Mouse (Mus musculus) kidney, adult 2 months (tissue): ENCODE measurements at regions not wholly inside any gene's neighbourhood (a gene's known extent, or its start where the extent isn't known, plus 50 kb on each side); places are given as distances from the start of the nearest gene placed in this dataset.

Source experiments
- DNase-seq: peaks from one replicate; pipeline ENCODE4 v3.0.0; 2021
- H3K27ac ChIP-seq: fragments of 200-500 bp; 2 replicates; pipeline ENCODE4 v1.5.1; 2012; ENCODE audit warnings: low read depth, low read length, control low read depth, inconsistent platforms; ENCODE audit not compliant: insufficient read depth
- H3K27me3 ChIP-seq: fragments of 200-500 bp; replicated peaks from 2 replicates; pipeline ENCODE4 v1.6.1; 2012; ENCODE audit warnings: mild to moderate bottlenecking, moderate library complexity, low read length, inconsistent platforms; ENCODE audit not compliant: control insufficient read depth, insufficient read depth
- H3K36me3 ChIP-seq: fragments of 200-500 bp; 2 replicates; pipeline ENCODE4 v1.6.1; 2012; ENCODE audit warnings: mild to moderate bottlenecking, moderate library complexity, low read length, inconsistent platforms; ENCODE audit not compliant: control insufficient read depth, insufficient read depth
- H3K4me1 ChIP-seq: fragments of 200-500 bp; 2 replicates; pipeline ENCODE4 v1.6.1; 2011; ENCODE audit warnings: low read length; ENCODE audit not compliant: control insufficient read depth, insufficient read depth
- H3K4me3 ChIP-seq: fragments of 200-500 bp; 2 replicates; pipeline ENCODE4 v1.5.1; 2011; ENCODE audit warnings: mild to moderate bottlenecking, low read depth, low read length, control low read depth; ENCODE audit not compliant: insufficient read depth
- CTCF ChIP-seq: fragments of 200-500 bp; conservative IDR thresholded peaks from 2 replicates; pipeline ENCODE4 v1.5.1; 2011; ENCODE audit warnings: low read depth, mild to moderate bottlenecking, control low read depth, low read length, moderate library complexity, mixed read lengths; ENCODE audit not compliant: insufficient read depth, insufficient read length
- POLR2A ChIP-seq: fragments of 200-500 bp; IDR thresholded peaks from one replicate; pipeline ENCODE4 v1.6.1; 2011; ENCODE audit warnings: low read depth, low read length, control low read depth
- WGBS: fragments of 180-500 bp; shearing (Covaris S2); methylation state at CpG from one replicate; pipeline ENCODE4 v1.1.7; 2018; 5-methylcytosine and 5-hydroxymethylcytosine counted together

- Histone ChIP-seq H3K4me1 (no peaks in the 10 kb centered on the region), H3K27me3 (no peaks in the 10 kb centered on the region), H3K36me3 (no peaks in the 10 kb centered on the region), H3K4me3 (no peak overlapping the region), H3K27ac (no peak overlapping the region)
- DNase-seq: no peak
- TF ChIP-seq CTCF: no peak
- no peak for TF ChIP-seq POLR2A
- 91% methylated on average over 15 of the region's 15 CpGs for WGBS
Observed at GRCm38 (mm10) chr11:39733434-39734076, 961.4 kb downstream of the Mat2b start.

- no peak for DNase-seq
- no peak overlapping the region for H3K27ac ChIP-seq
- no peak overlapping the region for H3K4me3 ChIP-seq
- H3K36me3 ChIP-seq: no peaks in the 10 kb centered on the region
- no peaks in the 10 kb centered on the region for H3K4me1 ChIP-seq
- TF ChIP-seq CTCF (no peak), POLR2A (no peak)
- H3K27me3 ChIP-seq: no peaks in the 10 kb centered on the region
Observed at GRCm38 (mm10) chr11:39723621-39724020, 971.4 kb downstream of the Mat2b start.

- H3K27me3 ChIP-seq: no peaks in the 10 kb centered on the region
- no peak for DNase-seq
- 77% methylated on average over 2 of the region's 2 CpGs for WGBS
- H3K27ac ChIP-seq: no peak overlapping the region
- no peak overlapping the region for H3K4me3 ChIP-seq
- H3K4me1 ChIP-seq: no peaks in the 10 kb centered on the region
- H3K36me3 ChIP-seq: no peaks in the 10 kb centered on the region
- TF ChIP-seq CTCF (no peak), POLR2A (no peak)
Observed at GRCm38 (mm10) chr11:39678521-39678920, 1016.5 kb downstream of the Mat2b start.

- Histone ChIP-seq H3K36me3 (no peaks in the 10 kb centered on the region), H3K27ac (no peak overlapping the region), H3K4me3 (no peak overlapping the region), H3K4me1 (no peaks in the 10 kb centered on the region), H3K27me3 (no peaks in the 10 kb centered on the region)
- no peak for DNase-seq
- TF ChIP-seq CTCF: no peak
- TF ChIP-seq POLR2A: no peak
- WGBS: 68% methylated on average over 5 of the region's 5 CpGs
Observed at GRCm38 (mm10) chr11:39653595-39653994, 1041.4 kb downstream of the Mat2b start.

- no peak for DNase-seq
- Histone ChIP-seq H3K4me1 (no peaks in the 10 kb centered on the region), H3K27ac (no peak overlapping the region), H3K4me3 (no peak overlapping the region), H3K27me3 (no peaks in the 10 kb centered on the region), H3K36me3 (no peaks in the 10 kb centered on the region)
- TF ChIP-seq POLR2A (no peak), CTCF (no peak)
- 95% methylated on average over 1 of the region's 1 CpGs for WGBS
Observed at GRCm38 (mm10) chr11:39619356-39619755, 1075.6 kb downstream of the Mat2b start.

GRCm38 (mm10) chr11:39615843-39616242 lies 1079.2 kb downstream of the Mat2b start:
- 76% methylated on average over 3 of the region's 3 CpGs for WGBS
- TF ChIP-seq POLR2A (no peak), CTCF (no peak)
- Histone ChIP-seq H3K4me3 (no peak overlapping the region), H3K4me1 (no peaks in the 10 kb centered on the region), H3K36me3 (no peaks in the 10 kb centered on the region), H3K27ac (no peak overlapping the region), H3K27me3 (no peaks in the 10 kb centered on the region)
- no peak for DNase-seq

- DNase-seq: no peak
- H3K27ac ChIP-seq: no peak overlapping the region
- WGBS: 39% methylated on average over 4 of the region's 4 CpGs
- no peak overlapping the region for H3K4me3 ChIP-seq
- H3K4me1 ChIP-seq: no peaks in the 10 kb centered on the region
- H3K27me3 ChIP-seq: no peaks in the 10 kb centered on the region
- H3K36me3 ChIP-seq: no peaks in the 10 kb centered on the region
- no peak for TF ChIP-seq CTCF
- TF ChIP-seq POLR2A: no peak
Observed at GRCm38 (mm10) chr11:39596479-39596878, 1098.5 kb downstream of the Mat2b start.
